In the genomic region with DNA sequence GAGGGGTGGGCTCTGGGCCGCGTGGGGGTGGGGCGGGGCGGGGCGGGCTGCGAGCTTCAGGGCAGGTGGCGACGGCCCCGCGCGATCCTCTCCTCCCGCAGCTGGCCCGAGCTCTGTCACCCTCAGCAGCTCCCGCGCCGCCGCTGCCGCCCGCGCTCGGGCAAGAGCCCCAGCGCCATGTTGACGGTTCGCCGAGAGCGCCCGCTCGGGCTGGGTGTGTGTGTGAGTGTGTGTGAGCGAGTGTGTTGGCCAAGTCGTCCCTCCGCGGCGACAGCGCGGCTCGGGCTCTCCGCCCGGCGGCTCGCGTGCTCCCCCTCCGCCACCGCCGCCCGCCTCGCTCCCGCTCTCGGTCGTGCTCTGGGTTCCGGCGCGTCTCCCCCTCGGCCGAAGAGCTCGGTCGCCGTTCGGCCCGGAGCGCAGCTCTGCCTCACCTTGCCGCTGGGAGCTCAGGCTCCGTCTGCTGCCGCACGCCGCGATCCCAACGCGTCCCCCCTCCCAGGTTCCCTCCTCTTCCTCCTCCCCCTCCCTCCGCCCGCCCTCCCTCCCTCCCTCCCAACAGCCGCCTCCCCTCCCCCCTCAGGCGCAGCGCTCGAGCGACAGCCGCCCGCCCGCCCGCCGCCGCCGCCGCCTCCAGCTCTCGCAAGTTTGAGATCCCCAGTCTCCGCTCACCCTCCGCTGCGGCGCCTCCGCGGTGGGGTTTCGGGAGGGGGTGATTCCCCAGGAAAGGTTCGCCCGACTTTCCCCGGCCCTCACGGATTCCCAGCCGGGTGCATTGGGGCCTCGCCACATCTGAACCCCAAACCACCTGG, we compare ENCODE assay signal across 8 mouse cellular contexts.
DNase-seq lines count a peak whose midpoint lies in the region; ATAC-seq and TF ChIP-seq lines count a peak whose summit lies in the region.

No protein-coding gene starts in this region.

- H3K36me3 ChIP-seq in liver, embryonic 14.5 days (replicated peaks; ENCODE audit: control insufficient read depth, insufficient read depth, low read depth): no peaks in the 10 kb centered on the region
- no peaks in the 10 kb centered on the region for H3K36me3 ChIP-seq in testis, adult 2 months (ENCODE audit: control insufficient read depth, insufficient read depth, low read length)

- peaks cover 0 to 8% of the 10 kb centered on the region in 2 experiments; a peak in 2 of 4 replicates for H3K4me1 ChIP-seq in liver, embryonic 14.5 days (replicated peaks; ENCODE audit: control insufficient read depth in 2 of 2, insufficient read depth in 2 of 2, low read length in 1 of 2)
- H3K4me1 ChIP-seq in testis, adult 2 months (ENCODE audit: control insufficient read depth, insufficient read depth, low read length): peaks cover 26% of the 10 kb centered on the region

- H3K27me3 ChIP-seq in liver, embryonic 14.5 days (ENCODE audit: control insufficient read depth, insufficient read depth, low read length): peaks cover 72% of the 10 kb centered on the region
- no peaks in the 10 kb centered on the region for H3K27me3 ChIP-seq in testis, adult 2 months (ENCODE audit: control insufficient read depth, insufficient read depth, low read length)

- 4% methylated on average over 84 of the region's 97 CpGs for WGBS in liver, embryonic 14.5 days (ENCODE audit: insufficient replicate concordance)

- H3K4me2 ChIP-seq in liver, embryonic 14.5 days (ENCODE audit: low read depth): peak overlapping the region; percentile 90

- no peaks in the 10 kb centered on the region for H3K9me3 ChIP-seq in liver, embryonic 14.5 days (ENCODE audit: control insufficient read depth, low read length)

- TF ChIP-seq POLR2A in testis, adult 2 months (IDR thresholded peaks at IDR 0.05; ENCODE audit: control insufficient read depth, low read depth, low read length): peak; percentile 37; the same call in 1 of the 2 replicates

- ATAC-seq in liver, embryonic 14.5 days (ENCODE audit: insufficient read depth): peak; percentile 58

- peak overlapping the region; percentile 66 to 77 for H3K4me3 ChIP-seq in liver, embryonic 14.5 days (ENCODE audit: insufficient read depth in 1 of 2, low read depth in 2 of 2, low read length in 2 of 2)
- H3K4me3 ChIP-seq in testis, adult 2 months (ENCODE audit: control insufficient read depth, low read depth, low read length): peak overlapping the region; percentile 84

- peak overlapping the region; percentile 56 for H3K9ac ChIP-seq in liver, embryonic 14.5 days (replicated peaks)

- no peak overlapping the region for H3K27ac ChIP-seq in liver, embryonic 14.5 days
- peak overlapping the region; percentile 60 for H3K27ac ChIP-seq in testis, adult 2 months (ENCODE audit: control insufficient read depth, insufficient read depth, low read depth, low read length)

- no peak for TF ChIP-seq CTCF in liver, embryonic 14.5 days (IDR thresholded peaks at IDR 0.05; ENCODE audit: low read depth)
- TF ChIP-seq CTCF in testis, adult 2 months (IDR thresholded peaks at IDR 0.05; ENCODE audit: control insufficient read depth, insufficient read depth, insufficient replicate concordance, low read depth, low read length): no peak

- TF ChIP-seq EP300 in liver, embryonic 14.5 days (IDR thresholded peaks at IDR 0.05; ENCODE audit: low read depth): no peak

- DNase-seq in A20 (ENCODE audit: low read depth, low spot score): peak; percentile 73
- peak; percentile 74 to 86 for DNase-seq in adrenal gland, adult (ENCODE audit: inconsistent age in 2 of 2, low spot score in 1 of 2)
- peak; percentile 83 for DNase-seq in embryo, embryonic 11 days
- peak; percentile 55 to 60 for DNase-seq in heart, adult 9 months (ENCODE audit: low spot score in 2 of 2)
- DNase-seq in kidney, adult 9 months: peak; percentile 57
- no peak for DNase-seq in liver, embryonic 14.5 days (ENCODE audit: low read depth in 3 of 3, low spot score in 3 of 3)
- DNase-seq in neural tube, embryonic 10.5 days (ENCODE audit: extremely low spot score, low spot score): peak; percentile 67

Comparison
In these comparisons a context has a peak if more than half of its experiments do, and no peak if none do; other contexts are left out.
1. DNase-seq: peak in A20 (single experiment), adrenal gland, adult (2 of 2), embryo, embryonic 11 days (single experiment), heart, adult 9 months (2 of 2), kidney, adult 9 months (single experiment) and neural tube, embryonic 10.5 days (single experiment); none in liver, embryonic 14.5 days (0 of 3).